Mouse (Mus musculus) right cerebral cortex, postnatal 25 days (tissue): ENCODE results near the gene Fgfr2.

Experiments used
- DNase-seq: peaks from one replicate; pipeline ENCODE4 v3.0.0; 2022

The Fgfr2 gene

DNA sequence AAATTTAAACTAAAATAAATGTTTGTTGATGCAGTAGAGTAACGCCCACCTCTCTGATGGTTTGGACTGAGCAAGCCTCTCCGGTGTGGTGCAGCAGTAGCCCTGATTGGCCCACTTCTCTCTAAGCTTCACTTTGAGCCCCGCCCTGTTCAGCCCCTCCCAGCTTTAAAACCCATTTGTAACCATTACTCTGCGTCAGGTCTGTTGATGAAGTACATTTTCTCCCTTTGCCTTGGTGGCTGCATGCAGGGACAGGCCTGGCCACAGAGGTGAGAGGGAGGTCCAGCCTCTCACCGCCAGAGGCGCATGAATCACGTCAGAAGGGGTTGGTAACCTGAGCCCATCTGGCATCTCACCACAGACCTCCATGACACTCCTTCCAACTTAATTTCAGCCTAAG is 1513.5 kb downstream of the Fgfr2 start:
- no peak for DNase-seq

DNA sequence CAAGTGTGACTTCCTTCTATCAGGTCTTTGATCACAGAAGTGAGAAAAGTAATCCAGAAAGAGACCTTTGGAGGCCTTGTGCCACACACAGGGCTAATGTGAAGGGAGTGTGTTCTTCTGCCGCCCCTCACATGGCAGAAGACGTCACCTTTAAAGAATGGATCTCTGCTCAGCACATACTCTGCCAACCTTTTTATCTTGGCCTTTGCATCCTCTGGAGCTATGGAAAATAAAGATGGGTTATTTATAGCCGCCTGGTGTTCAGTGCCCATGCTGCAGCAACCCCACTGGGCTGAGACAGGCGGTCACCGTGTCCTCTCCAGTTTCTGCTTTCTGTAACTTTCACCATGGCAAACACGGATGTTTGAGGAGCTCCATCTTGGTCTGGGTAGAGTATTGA is 1515.1 kb downstream of the Fgfr2 start:
- no peak for DNase-seq

- DNase-seq: no peak
Observed at GRCm38 (mm10) chr7:131605481-131605880, 1517.7 kb downstream of the Fgfr2 start.

GRCm38 (mm10) chr7:131604946-131605345 is 1518.2 kb downstream of the Fgfr2 start:
- DNase-seq: no peak

DNA sequence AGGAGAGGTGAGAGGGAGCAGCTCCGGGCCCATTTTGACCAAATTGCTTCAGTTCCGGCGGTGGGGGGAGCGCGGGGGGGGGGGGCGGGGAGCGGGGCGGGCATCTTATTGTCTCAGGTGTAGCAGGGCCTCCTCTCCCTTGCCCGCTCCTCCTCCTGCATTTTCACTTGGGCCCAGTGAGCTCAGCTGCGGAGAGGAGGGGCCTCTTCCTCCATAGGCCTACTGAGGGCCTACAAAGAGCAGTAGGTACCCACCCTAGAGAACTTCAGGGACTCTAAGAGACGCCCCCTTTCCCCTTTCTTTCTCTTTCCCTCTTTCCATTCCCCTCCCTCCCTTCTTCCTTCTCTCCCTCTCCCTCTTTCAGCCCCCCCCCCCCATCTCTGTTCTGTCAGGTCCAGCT is 1520.0 kb downstream of the Fgfr2 start:
- no peak for DNase-seq

GRCm38 (mm10) chr7:131602106-131602505 is 1521.0 kb downstream of the Fgfr2 start:
- no peak for DNase-seq

DNA sequence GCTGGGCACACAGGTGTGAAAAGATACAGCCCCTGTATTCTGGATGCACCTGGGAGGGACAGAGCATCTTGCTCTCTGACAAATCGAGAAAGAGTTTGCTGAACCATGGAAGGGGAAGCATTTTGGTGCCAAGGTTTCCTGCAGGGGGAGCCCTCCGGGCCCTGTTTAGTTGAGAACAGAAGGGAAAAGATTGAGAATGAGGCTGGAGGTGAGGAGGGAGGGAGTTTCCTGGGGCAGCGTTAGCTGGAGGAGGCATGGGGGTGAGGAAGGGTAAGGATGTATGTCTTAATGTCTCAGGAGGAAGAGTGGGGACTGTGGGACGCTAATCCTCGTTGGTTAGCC is 1524.7 kb downstream of the Fgfr2 start:
- DNase-seq: peak; percentile 19

- no peak for DNase-seq
Observed at GRCm38 (mm10) chr7:131597779-131598482, 1525.2 kb downstream of the Fgfr2 start.

GRCm38 (mm10) chr7:131585551-131585950 is 1537.6 kb downstream of the Fgfr2 start:
- DNase-seq: no peak

DNA sequence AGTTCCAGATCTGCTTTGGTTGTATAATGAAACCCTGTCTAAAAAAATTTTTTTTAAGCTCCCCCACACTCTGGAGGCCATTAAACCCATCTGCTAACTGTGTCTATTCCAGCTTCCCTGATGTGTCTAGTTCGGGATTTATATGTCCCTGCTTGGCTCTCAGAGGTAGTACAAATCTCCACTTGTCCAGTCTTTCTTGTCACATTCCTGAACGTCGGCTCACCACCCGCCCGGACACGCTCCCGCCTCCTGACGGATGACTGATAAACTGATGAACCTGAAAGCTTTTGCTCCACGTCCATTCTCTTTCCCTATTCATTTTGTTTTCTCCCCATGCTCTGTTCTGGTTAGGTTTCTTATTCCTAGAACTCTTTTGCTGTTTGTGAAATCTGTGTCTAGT is 1541.0 kb downstream of the Fgfr2 start:
- no peak for DNase-seq

- no peak for DNase-seq
Observed at GRCm38 (mm10) chr7:131575246-131575645, 1547.9 kb downstream of the Fgfr2 start.

DNA sequence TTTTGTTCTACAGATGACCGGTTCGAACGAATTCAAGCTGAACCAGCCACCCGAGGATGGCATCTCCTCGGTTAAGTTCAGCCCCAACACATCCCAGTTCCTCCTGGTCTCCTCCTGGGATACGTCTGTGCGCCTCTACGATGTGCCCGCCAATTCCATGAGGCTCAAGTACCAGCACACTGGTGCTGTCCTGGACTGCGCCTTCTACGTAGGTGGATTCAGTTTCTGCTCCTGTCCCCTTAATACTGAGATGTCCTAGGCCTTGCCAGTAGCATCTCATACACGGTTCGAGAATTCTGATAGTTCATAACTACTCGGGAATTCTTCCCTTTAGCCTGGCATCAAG is 1562.5 kb downstream of the Fgfr2 start:
- DNase-seq: no peak

DNA sequence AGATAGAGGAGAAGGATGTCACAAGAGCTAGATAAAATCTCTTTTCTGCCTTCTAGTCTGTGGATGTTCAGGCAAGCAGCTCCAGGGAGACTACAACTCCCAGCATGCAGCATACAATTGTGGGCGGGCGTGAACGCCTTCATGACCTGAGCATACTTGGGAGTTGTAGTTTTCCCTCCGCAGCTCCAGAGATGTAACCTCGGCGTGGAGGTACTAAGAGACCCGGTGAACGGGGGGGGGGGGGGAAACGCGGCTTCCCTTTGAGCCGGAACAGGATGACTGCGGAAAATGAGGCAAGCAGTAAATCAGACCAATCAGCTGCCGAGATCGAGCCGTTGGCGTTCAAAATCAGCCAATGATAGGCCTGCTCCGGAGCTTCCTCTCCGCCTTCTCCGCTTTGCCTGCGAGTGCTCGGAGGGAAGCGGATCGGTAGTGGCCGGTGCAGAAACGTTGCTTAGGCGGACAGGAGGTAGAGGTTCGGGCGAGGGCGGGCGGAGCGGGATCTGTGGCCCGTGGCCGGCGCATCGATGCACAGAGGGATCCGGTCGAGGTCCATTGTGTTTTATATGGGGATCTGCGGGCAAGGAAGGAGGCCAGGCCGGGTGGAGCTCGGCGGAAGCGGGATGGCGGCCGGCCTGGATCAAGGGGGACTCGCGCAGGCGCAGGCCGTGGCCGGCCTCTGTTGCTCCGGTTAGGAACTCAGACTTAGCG is 1563.0 kb downstream of the Fgfr2 start, which contains the start of gene Bub3:
Bub3 (plus strand) TSS at position 237 of the 711 bp plus-strand sequence.
- peak; percentile 91 for DNase-seq

DNA sequence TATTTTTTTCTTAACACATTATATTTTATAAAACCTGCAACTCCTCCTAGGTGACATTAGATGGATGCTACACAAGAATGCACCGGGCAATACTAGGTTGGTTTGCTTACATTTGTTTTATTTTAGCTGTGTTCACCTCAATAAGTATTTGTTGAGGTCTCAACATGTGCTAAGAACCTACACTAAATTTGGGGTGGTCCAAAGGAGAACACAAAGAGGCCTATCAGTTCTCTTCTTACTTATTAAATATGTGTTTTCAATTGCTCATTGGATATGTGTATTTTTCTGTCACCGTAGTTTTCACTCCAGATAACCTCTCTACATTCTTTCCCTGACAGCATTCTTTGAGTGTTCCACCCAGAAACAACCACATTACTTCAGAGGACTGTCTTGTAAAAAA is 1565.4 kb downstream of the Fgfr2 start:
- no peak for DNase-seq

GRCm38 (mm10) chr7:131556541-131557271 is 1566.4 kb downstream of the Fgfr2 start:
- no peak for DNase-seq

GRCm38 (mm10) chr7:131556116-131556515 is 1567.0 kb downstream of the Fgfr2 start:
- no peak for DNase-seq

DNA sequence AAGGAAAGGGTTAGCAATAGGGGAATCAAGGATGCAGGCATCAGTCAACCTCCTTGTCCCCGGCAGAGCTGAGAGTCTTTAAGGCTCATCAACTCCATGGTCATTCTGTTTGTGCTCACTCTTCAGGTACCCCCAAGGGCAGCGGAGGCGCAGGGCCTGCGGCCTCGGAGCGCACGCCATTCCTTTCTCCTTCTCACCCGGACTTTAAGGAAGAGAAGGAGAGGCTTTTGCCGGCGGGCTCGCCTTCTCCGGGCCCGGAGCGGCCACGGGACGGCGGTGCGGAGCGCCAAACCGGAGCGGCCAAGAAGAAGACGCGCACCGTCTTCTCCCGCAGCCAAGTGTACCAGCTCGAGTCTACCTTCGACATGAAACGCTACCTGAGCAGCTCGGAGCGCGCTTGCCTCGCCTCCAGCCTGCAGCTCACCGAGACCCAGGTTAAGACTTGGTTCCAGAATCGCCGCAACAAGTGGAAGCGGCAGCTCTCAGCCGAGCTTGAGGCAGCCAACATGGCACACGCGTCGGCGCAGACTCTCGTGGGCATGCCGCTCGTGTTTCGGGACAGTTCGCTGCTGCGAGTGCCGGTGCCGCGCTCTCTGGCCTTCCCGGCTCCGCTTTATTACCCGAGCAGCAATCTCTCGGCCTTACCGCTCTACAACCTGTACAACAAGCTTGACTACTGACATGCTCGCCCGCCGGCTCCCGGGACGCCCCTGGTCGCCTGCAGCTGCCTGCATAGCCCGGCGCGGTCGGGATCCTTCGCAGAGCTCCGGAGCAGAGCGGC is 1567.7 kb downstream of the Fgfr2 start:
- DNase-seq: peak; percentile 25

GRCm38 (mm10) chr7:131554341-131555180 is 1568.6 kb downstream of the Fgfr2 start:
- no peak for DNase-seq

GRCm38 (mm10) chr7:131553771-131554175 is 1569.4 kb downstream of the Fgfr2 start:
- DNase-seq: no peak

GRCm38 (mm10) chr7:131552781-131553180 is 1570.4 kb downstream of the Fgfr2 start:
- no peak for DNase-seq

GRCm38 (mm10) chr7:131551931-131552741 is 1571.0 kb downstream of the Fgfr2 start:
- DNase-seq: no peak
